13 mouse cellular contexts compared by ENCODE assay signal in genomic region chr5:113812638-113813037, GRCm38 (mm10). TPM values are rescaled to one million over a fixed set of nuclear protein-coding genes. Genes with fewer than 3 reads are reported as not detected.
"Had no signal": no experiment of that assay in that cellular context is flagged by ENCODE, and none has a peak within 500 bp of the region (broad histone marks: within the 10 kb centered on the region; RNA-seq: fewer than 3 reads in every experiment).

No protein-coding gene starts in this region.

- H3K4me2 ChIP-seq: liver, embryonic 11.5 days; liver, embryonic 15.5 days; midbrain, embryonic 12.5 days; neural tube, embryonic 12.5 days had no signal

- H3K27me3 ChIP-seq: liver, embryonic 15.5 days; neural tube, embryonic 12.5 days had no signal

- H3K27ac ChIP-seq: layer of hippocampus, adult 2 months; limb, embryonic 10.5 days; liver, embryonic 15.5 days; midbrain, embryonic 12.5 days; neural tube, embryonic 12.5 days had no signal

- ATAC-seq: lung, postnatal 0 days; midbrain, embryonic 16.5 days had no signal

- H3K9me3 ChIP-seq: limb, embryonic 10.5 days; liver, embryonic 15.5 days; megakaryocyte, embryonic 14.5 days; neural tube, embryonic 12.5 days had no signal

- DNase-seq: lung, adult 2 months; thymus, adult 18-20 months; thymus, postnatal 14 days had no signal

- H3K36me3 ChIP-seq: limb, embryonic 10.5 days; liver, embryonic 15.5 days; midbrain, embryonic 12.5 days; neural tube, embryonic 12.5 days had no signal

- H3K4me1 ChIP-seq: midbrain, embryonic 12.5 days; neural tube, embryonic 12.5 days had no signal

- H3K9ac ChIP-seq: liver, embryonic 15.5 days; midbrain, embryonic 12.5 days; neural tube, embryonic 12.5 days had no signal

- H3K4me3 ChIP-seq: layer of hippocampus, adult 2 months; limb, embryonic 10.5 days; liver, embryonic 15.5 days; megakaryocyte, embryonic 14.5 days; midbrain, embryonic 12.5 days; myocyte; neural tube, embryonic 12.5 days had no signal

RNA-seq across cellular contexts. Expression of gene Selplg, which starts 19.8 kb away (rescaled TPM):
- polyA plus RNA-seq: myocyte had no signal
